Mouse (Mus musculus) stomach, embryonic 14.5 days (tissue): Measurements from ENCODE around the gene Klhl10. TPM values are rescaled to one million over a fixed set of nuclear protein-coding genes. Genes with fewer than 3 reads are reported as not detected.

Experiments
- ATAC-seq: fragments of 200-750 bp; cut with Nextera tagmentation; 2 replicates; pipeline ENCODE4 v1.8.0; 2017; ENCODE audit warnings: low read depth, moderate TSS enrichment; ENCODE audit not compliant: insufficient number of reproducible peaks, insufficient read depth, low FRiP score
- H3K27ac ChIP-seq: fragments of 300-500 bp; sonication (generic); 2 replicates; pipeline ENCODE4 v1.5.1; 2014; ENCODE audit warnings: mild to moderate bottlenecking, low read length, moderate library complexity, mixed read lengths
- H3K27me3 ChIP-seq: fragments of 300-500 bp; sonication (generic); 2 replicates; pipeline ENCODE4 v1.6.1; 2014; ENCODE audit warnings: low read length, control low read depth, mixed read lengths; ENCODE audit not compliant: control insufficient read depth, insufficient read depth
- H3K36me3 ChIP-seq: fragments of 300-500 bp; sonication (generic); 2 replicates; pipeline ENCODE4 v1.6.1; 2014; ENCODE audit warnings: mild to moderate bottlenecking, control low read depth, low read length, moderate library complexity, mixed read lengths; ENCODE audit not compliant: control insufficient read depth, insufficient read depth
- H3K4me1 ChIP-seq: fragments of 300-500 bp; sonication (generic); 2 replicates; pipeline ENCODE4 v1.6.1; 2014; ENCODE audit warnings: low read length, control low read depth, mixed read lengths; ENCODE audit not compliant: control insufficient read depth, insufficient read depth
- H3K4me2 ChIP-seq: fragments of 300-500 bp; sonication (generic); replicated peaks from 2 replicates; pipeline ENCODE4 v1.6.1; 2014; ENCODE audit warnings: low read depth, low read length, control low read depth
- H3K4me3 ChIP-seq: fragments of 300-500 bp; sonication (generic); 2 replicates; pipeline ENCODE4 v1.5.1; 2014; ENCODE audit warnings: low read depth, low read length, control low read depth
- H3K9ac ChIP-seq: fragments of 300-500 bp; sonication (generic); replicated peaks from 2 replicates; pipeline ENCODE4 v1.6.1; 2014; ENCODE audit warnings: low read depth, mild to moderate bottlenecking, control low read depth, low read length, moderate library complexity, mixed read lengths
- H3K9me3 ChIP-seq: fragments of 300-500 bp; sonication (generic); 2 replicates; pipeline ENCODE4 v1.6.1; 2016; ENCODE audit warnings: low read depth, low read length, control low read depth; ENCODE audit not compliant: control insufficient read depth
- WGBS: fragments of 180-500 bp; shearing (Covaris S2); extraction: QIAGEN DNeasy Blood & Tissue Kit; methylation state at CpG from one replicate; pipeline ENCODE4 v1.1.7; 2014; 5-methylcytosine and 5-hydroxymethylcytosine counted together
- polyA plus RNA-seq: library from polyadenylated mRNA; unstranded; fragments of >200 nt; fragmentation: Nextera tagmentation; extraction: Ambion mirVana; gene quantifications from 2 replicates; pipeline ENCODE4 v1.2.1, GENCODE M21; 2014

The Klhl10 gene
- polyA plus RNA-seq, 1 experiment from 2014 or later, result 0.52 TPM

GRCm38 (mm10) chr11:100432002-100432401, 9.7 kb upstream of the Klhl10 start:
- H3K36me3 ChIP-seq, result peaks cover 25% of the 10 kb centered on the region; the same call in 1 of the 2 replicates

GRCm38 (mm10) chr11:100435678-100436246, 6.0 kb upstream of the Klhl10 start:
- H3K4me2 ChIP-seq, result no peak overlapping the region
- no peaks in the 10 kb centered on the region for H3K9me3 ChIP-seq
- H3K9ac ChIP-seq, result no peak overlapping the region
- H3K36me3 ChIP-seq, result peaks cover 17% of the 10 kb centered on the region; the same call in 1 of the 2 replicates
- H3K27ac ChIP-seq, result no peak overlapping the region
- WGBS, result 81% methylated on average over 9 of the region's 9 CpGs
- no peak overlapping the region for H3K4me3 ChIP-seq
- no peaks in the 10 kb centered on the region for H3K27me3 ChIP-seq
- no peak for ATAC-seq
- H3K4me1 ChIP-seq, result peaks cover 7% of the 10 kb centered on the region; the same call in 1 of the 2 replicates

More at GRCm38 (mm10) chr11:100432002-100432401, 9.7 kb upstream of the Klhl10 start:
- H3K4me1 ChIP-seq, result no peaks in the 10 kb centered on the region
- no peak overlapping the region for H3K4me3 ChIP-seq
- no peak for ATAC-seq
- no peaks in the 10 kb centered on the region for H3K27me3 ChIP-seq
- no peak overlapping the region for H3K9ac ChIP-seq
- 89% methylated on average over 5 of the region's 5 CpGs for WGBS
- H3K9me3 ChIP-seq, result no peaks in the 10 kb centered on the region
- no peak overlapping the region for H3K4me2 ChIP-seq
- no peak overlapping the region for H3K27ac ChIP-seq

- Histone ChIP-seq H3K27me3 (no peaks in the 10 kb centered on the region), H3K4me2 (no peak overlapping the region), H3K9ac (no peak overlapping the region), H3K27ac (no peak overlapping the region), H3K4me3 (no peak overlapping the region), H3K9me3 (no peaks in the 10 kb centered on the region), H3K4me1 (peaks cover 7% of the 10 kb centered on the region; the same call in 1 of the 2 replicates), H3K36me3 (peaks cover 17% of the 10 kb centered on the region; the same call in 1 of the 2 replicates)
- no peak for ATAC-seq
- 79% methylated on average over 1 of the region's 1 CpGs for WGBS
Observed at GRCm38 (mm10) chr11:100437901-100438300, 3.8 kb upstream of the Klhl10 start.

- H3K4me2 ChIP-seq, result peak overlapping the region; percentile 72
- H3K27ac ChIP-seq, result 0 out of 2 replicates have a peak overlapping the region, but pooled peaks have one; percentile 7
- H3K9me3 ChIP-seq, result no peaks in the 10 kb centered on the region
- peak; percentile 95 for ATAC-seq
- peak overlapping the region; percentile 81 for H3K9ac ChIP-seq
- H3K4me1 ChIP-seq, result peaks cover 7% of the 10 kb centered on the region; the same call in 1 of the 2 replicates
- H3K4me3 ChIP-seq, result peak overlapping the region; percentile 67
- H3K27me3 ChIP-seq, result no peaks in the 10 kb centered on the region
- 1% methylated on average over 52 of the region's 52 CpGs for WGBS
- H3K36me3 ChIP-seq, result peaks cover 14% of the 10 kb centered on the region; the same call in 1 of the 2 replicates
Observed at GRCm38 (mm10) chr11:100440691-100441522, 810 bp upstream of the Klhl10 start.

GRCm38 (mm10) chr11:100442625-100443024, 908 bp downstream of the Klhl10 start:
- H3K9ac ChIP-seq, result no peak overlapping the region
- no peak overlapping the region for H3K4me3 ChIP-seq
- ATAC-seq, result no peak
- H3K36me3 ChIP-seq, result peaks cover 5% of the 10 kb centered on the region; the same call in 1 of the 2 replicates
- no peak overlapping the region for H3K27ac ChIP-seq
- H3K4me2 ChIP-seq, result no peak overlapping the region
- H3K4me1 ChIP-seq, result peaks cover 7% of the 10 kb centered on the region; the same call in 1 of the 2 replicates
- no peaks in the 10 kb centered on the region for H3K27me3 ChIP-seq
- H3K9me3 ChIP-seq, result no peaks in the 10 kb centered on the region
- WGBS, result 80% methylated on average over 6 of the region's 6 CpGs

- H3K4me3 ChIP-seq, result no peak overlapping the region
- no peaks in the 10 kb centered on the region for H3K27me3 ChIP-seq
- no peak overlapping the region for H3K4me2 ChIP-seq
- no peaks in the 10 kb centered on the region for H3K4me1 ChIP-seq
- 72% methylated on average over 4 of the region's 4 CpGs for WGBS
- peaks cover 15% of the 10 kb centered on the region for H3K36me3 ChIP-seq
- H3K9me3 ChIP-seq, result no peaks in the 10 kb centered on the region
- no peak overlapping the region for H3K27ac ChIP-seq
- H3K9ac ChIP-seq, result no peak overlapping the region
- ATAC-seq, result no peak
Observed at GRCm38 (mm10) chr11:100457247-100457646, 15.5 kb downstream of the Klhl10 start.

- no peak overlapping the region for H3K9ac ChIP-seq
- no peak overlapping the region for H3K4me3 ChIP-seq
- no peaks in the 10 kb centered on the region for H3K9me3 ChIP-seq
- H3K27ac ChIP-seq, result no peak overlapping the region
- 80% methylated on average over 5 of the region's 5 CpGs for WGBS
- peaks cover 18% of the 10 kb centered on the region for H3K36me3 ChIP-seq
- no peaks in the 10 kb centered on the region for H3K4me1 ChIP-seq
- ATAC-seq, result no peak
- no peak overlapping the region for H3K4me2 ChIP-seq
- H3K27me3 ChIP-seq, result no peaks in the 10 kb centered on the region
Observed at GRCm38 (mm10) chr11:100457711-100458110, 16.0 kb downstream of the Klhl10 start.

GRCm38 (mm10) chr11:100462699-100463098, 21.0 kb downstream of the Klhl10 start:
- 91% methylated on average over 10 of the region's 10 CpGs for WGBS

More at GRCm38 (mm10) chr11:100462699-100463098, 21.0 kb downstream of the Klhl10 start:
- no peak overlapping the region for H3K9ac ChIP-seq
- H3K27me3 ChIP-seq, result no peaks in the 10 kb centered on the region
- H3K36me3 ChIP-seq, result peaks cover 27% of the 10 kb centered on the region
- H3K9me3 ChIP-seq, result no peaks in the 10 kb centered on the region
- no peak overlapping the region for H3K4me2 ChIP-seq
- ATAC-seq, result no peak
- no peaks in the 10 kb centered on the region for H3K4me1 ChIP-seq
- no peak overlapping the region for H3K4me3 ChIP-seq
- no peak overlapping the region for H3K27ac ChIP-seq
